Mouse (Mus musculus) embryonic facial prominence, embryonic 14.5 days (tissue): Measurements from ENCODE around the gene Cutc. TPM values are rescaled to one million over a fixed set of nuclear protein-coding genes. Genes with fewer than 3 reads are reported as not detected.
A peak's percentile ranks its signal among the peaks of the same experiment; 100 is the strongest.

Experiments
- ATAC-seq: fragments of 200-750 bp; cut with Nextera tagmentation; 2 replicates; pipeline ENCODE4 v1.8.0; 2017; ENCODE audit warnings: low read depth, moderate number of reproducible peaks, moderate TSS enrichment
- DNase-seq: peaks from one replicate; pipeline ENCODE4 v3.0.0-alpha.2; 2015; ENCODE audit warnings: low spot score
- H3K27ac ChIP-seq: fragments of 300-500 bp; sonication (generic); replicated peaks from 2 replicates; pipeline ENCODE4 v1.5.1; 2014; ENCODE audit warnings: low read depth, mild to moderate bottlenecking, low read length, moderate library complexity
- H3K27me3 ChIP-seq: fragments of 300-500 bp; sonication (generic); replicated peaks from 2 replicates; pipeline ENCODE4 v1.6.1; 2014; ENCODE audit warnings: low read length; ENCODE audit not compliant: control insufficient read depth, insufficient read depth
- H3K36me3 ChIP-seq: fragments of 300-500 bp; sonication (generic); 2 replicates; pipeline ENCODE4 v1.6.1; 2014; ENCODE audit warnings: low read length, mixed read lengths; ENCODE audit not compliant: control insufficient read depth, insufficient read depth
- H3K4me1 ChIP-seq: fragments of 300-500 bp; sonication (generic); 2 replicates; pipeline ENCODE4 v1.6.1; 2014; ENCODE audit warnings: antibody characterized with exemption, low read length; ENCODE audit not compliant: control insufficient read depth, insufficient read depth
- H3K4me2 ChIP-seq: fragments of 300-500 bp; sonication (generic); 2 replicates; pipeline ENCODE4 v1.6.1; 2014; ENCODE audit warnings: low read depth, mild to moderate bottlenecking, low read length, moderate library complexity, mixed read lengths
- H3K4me3 ChIP-seq: fragments of 300-500 bp; sonication (generic); 2 replicates; pipeline ENCODE4 v1.5.1; 2014; ENCODE audit warnings: low read depth, mild to moderate bottlenecking, low read length
- H3K9ac ChIP-seq: fragments of 300-500 bp; sonication (generic); 2 replicates; pipeline ENCODE4 v1.6.1; 2014; ENCODE audit warnings: low read depth, mild to moderate bottlenecking, low read length, moderate library complexity, mixed read lengths
- H3K9me3 ChIP-seq: fragments of 300-500 bp; sonication (generic); 2 replicates; pipeline ENCODE4 v1.6.1; 2016; ENCODE audit warnings: low read length; ENCODE audit not compliant: control insufficient read depth
- WGBS: fragments of 180-500 bp; shearing (Covaris S2); extraction: QIAGEN DNeasy Blood & Tissue Kit; methylation state at CpG from one replicate; pipeline ENCODE4 v1.1.7; 2014; 5-methylcytosine and 5-hydroxymethylcytosine counted together
- polyA plus RNA-seq: library from polyadenylated mRNA; unstranded; fragments of >200 nt; fragmentation: Nextera tagmentation; extraction: Ambion mirVana; gene quantifications from 2 replicates; pipeline ENCODE4 v1.2.1, GENCODE M21; 2014

The Cutc gene
- 9.9 and 14.1 TPM in 2 replicates for polyA plus RNA-seq

GRCm38 (mm10) chr19:43752489-43753225, at the start of gene Cutc, which contains the start of gene Cox15:
Gene Cutc, plus strand, starts transcription at chr19:43752996.
Gene Cox15, minus strand, starts transcription at chr19:43753000.
- H3K27ac ChIP-seq, result peak within 1 kb of the TSS; percentile 94
- H3K27me3 ChIP-seq, result no peaks in the 10 kb centered on the region
- DNase-seq (peak; percentile 98), ATAC-seq (peak; percentile 94)
- H3K4me2 ChIP-seq, result peak within 1 kb of the TSS; percentile 68
- H3K4me3 ChIP-seq, result peak within 1 kb of the TSS; percentile 75
- H3K9me3 ChIP-seq, result no peaks in the 10 kb centered on the region
- H3K4me1 ChIP-seq, result peaks cover 4% of the 10 kb centered on the region; the same call in 1 of the 2 replicates
- H3K9ac ChIP-seq, result peak within 1 kb of the TSS; percentile 75
- H3K36me3 ChIP-seq, result peaks cover 30% of the 10 kb centered on the region
- under 1% methylated on average over 35 of the region's 62 CpGs for WGBS

GRCm38 (mm10) chr19:43704211-43704610, 48.6 kb upstream of the Cutc start:
- 89% methylated on average over 11 of the region's 11 CpGs for WGBS
- no peak for ATAC-seq
- Histone ChIP-seq H3K9ac (no peak overlapping the region), H3K4me2 (no peak overlapping the region), H3K9me3 (no peaks in the 10 kb centered on the region), H3K36me3 (peaks cover 65% of the 10 kb centered on the region), H3K4me1 (no peaks in the 10 kb centered on the region), H3K27ac (no peak overlapping the region), H3K27me3 (no peaks in the 10 kb centered on the region), H3K4me3 (no peak overlapping the region)
- no peak for DNase-seq

- no peaks in the 10 kb centered on the region for H3K4me1 ChIP-seq
- H3K36me3 ChIP-seq, result peaks cover 62% of the 10 kb centered on the region
- no peaks in the 10 kb centered on the region for H3K27me3 ChIP-seq
- no peak overlapping the region for H3K4me2 ChIP-seq
- ATAC-seq (no peak), DNase-seq (no peak)
- no peak overlapping the region for H3K27ac ChIP-seq
- H3K9ac ChIP-seq, result no peak overlapping the region
- 85% methylated on average over 17 of the region's 17 CpGs for WGBS
- H3K4me3 ChIP-seq, result no peak overlapping the region
- no peaks in the 10 kb centered on the region for H3K9me3 ChIP-seq
Observed at GRCm38 (mm10) chr19:43704787-43705497, 47.9 kb upstream of the Cutc start.

- Histone ChIP-seq H3K4me2 (no peak overlapping the region), H3K27ac (no peak overlapping the region), H3K36me3 (peaks cover 63% of the 10 kb centered on the region), H3K4me1 (no peaks in the 10 kb centered on the region), H3K4me3 (no peak overlapping the region), H3K9ac (no peak overlapping the region), H3K9me3 (no peaks in the 10 kb centered on the region), H3K27me3 (no peaks in the 10 kb centered on the region)
- WGBS, result 93% methylated on average over 7 of the region's 7 CpGs
- DNase-seq (no peak), ATAC-seq (no peak)
Observed at GRCm38 (mm10) chr19:43708206-43708605, 44.6 kb upstream of the Cutc start.

GRCm38 (mm10) chr19:43709317-43709716, 43.5 kb upstream of the Cutc start:
- peaks cover 58% of the 10 kb centered on the region for H3K36me3 ChIP-seq
- no peaks in the 10 kb centered on the region for H3K27me3 ChIP-seq
- H3K4me2 ChIP-seq, result no peak overlapping the region
- WGBS, result 83% methylated on average over 8 of the region's 8 CpGs
- ATAC-seq (no peak), DNase-seq (no peak)
- H3K9me3 ChIP-seq, result no peaks in the 10 kb centered on the region
- no peaks in the 10 kb centered on the region for H3K4me1 ChIP-seq
- no peak overlapping the region for H3K9ac ChIP-seq
- no peak overlapping the region for H3K27ac ChIP-seq
- no peak overlapping the region for H3K4me3 ChIP-seq

GRCm38 (mm10) chr19:43711159-43711916, 41.5 kb upstream of the Cutc start:
- Histone ChIP-seq H3K4me1 (no peaks in the 10 kb centered on the region), H3K27ac (no peak overlapping the region), H3K9me3 (no peaks in the 10 kb centered on the region), H3K27me3 (no peaks in the 10 kb centered on the region), H3K4me2 (no peak overlapping the region), H3K36me3 (peaks cover 49% of the 10 kb centered on the region), H3K9ac (no peak overlapping the region), H3K4me3 (no peak overlapping the region)
- no peak for DNase-seq
- 61% methylated on average over 22 of the region's 22 CpGs for WGBS
- ATAC-seq, result no peak

GRCm38 (mm10) chr19:43711971-43712370, 40.8 kb upstream of the Cutc start:
- Histone ChIP-seq H3K27ac (no peak overlapping the region), H3K9me3 (no peaks in the 10 kb centered on the region), H3K36me3 (peaks cover 48% of the 10 kb centered on the region), H3K4me3 (no peak overlapping the region), H3K9ac (no peak overlapping the region), H3K27me3 (no peaks in the 10 kb centered on the region), H3K4me1 (no peaks in the 10 kb centered on the region), H3K4me2 (no peak overlapping the region)
- 75% methylated on average over 5 of the region's 5 CpGs for WGBS
- DNase-seq, result no peak
- ATAC-seq, result no peak

- peaks cover 54% of the 10 kb centered on the region for H3K36me3 ChIP-seq
- no peak overlapping the region for H3K4me3 ChIP-seq
- no peaks in the 10 kb centered on the region for H3K27me3 ChIP-seq
- no peak overlapping the region for H3K4me2 ChIP-seq
- DNase-seq (no peak), ATAC-seq (no peak)
- H3K9ac ChIP-seq, result no peak overlapping the region
- WGBS, result 96% methylated on average over 11 of the region's 11 CpGs
- no peak overlapping the region for H3K27ac ChIP-seq
- H3K9me3 ChIP-seq, result no peaks in the 10 kb centered on the region
- H3K4me1 ChIP-seq, result no peaks in the 10 kb centered on the region
Observed at GRCm38 (mm10) chr19:43720061-43720460, 32.7 kb upstream of the Cutc start.
